Mouse (Mus musculus): ENCODE data around the gene Abr. TPM values are rescaled to one million over a fixed set of nuclear protein-coding genes. Genes with fewer than 3 reads are reported as not detected.

The Abr gene
- polyA plus RNA-seq, 1 experiment: 158 TPM

DNA sequence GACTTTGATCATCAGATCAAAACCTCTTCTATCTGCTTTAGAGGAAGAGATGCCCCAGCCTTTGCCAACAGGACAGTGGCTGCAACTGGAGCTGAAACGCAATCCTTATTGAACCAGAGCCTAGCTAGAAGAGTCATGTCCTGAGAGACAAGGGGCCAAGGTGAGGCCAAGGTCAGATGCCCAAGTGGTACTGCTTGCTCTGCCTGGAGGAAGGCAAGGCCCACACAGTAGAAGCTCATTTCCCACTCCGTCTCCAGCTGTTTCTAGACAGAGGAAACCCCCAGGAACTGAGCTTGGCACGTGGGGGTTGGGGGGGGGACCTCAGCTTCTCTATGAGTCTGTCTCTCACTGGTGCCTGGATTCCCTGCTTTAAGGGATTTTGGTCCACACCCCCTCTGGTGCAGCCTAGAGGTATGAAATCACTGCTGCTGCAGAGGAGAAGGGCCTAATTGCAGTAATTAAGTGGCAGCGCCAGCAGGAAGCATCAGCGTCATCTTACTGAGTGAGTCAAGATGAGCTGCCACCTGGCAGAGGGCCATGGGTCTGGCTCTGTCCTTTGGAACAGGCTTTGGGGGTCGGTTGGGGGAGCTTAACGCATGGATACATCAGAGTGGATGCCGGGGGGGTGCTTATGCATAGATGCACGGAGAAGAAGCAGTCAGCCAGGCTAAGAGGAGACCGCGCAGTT is 152.7 kb downstream of the Abr start:
- Histone ChIP-seq H3K4me3 (ENCODE audit: insufficient read depth, low read length) (no peak overlapping the region), H3K27ac (ENCODE audit: insufficient read depth, low read depth, low read length) (no peak overlapping the region), H3K4me1 (ENCODE audit: control insufficient read depth, insufficient read depth, low read length) (peaks cover 32% of the 10 kb centered on the region)
- no peak for TF ChIP-seq POLR2A (IDR thresholded peaks at IDR 0.05; ENCODE audit: borderline replicate concordance, low read depth, low read length)
- TF ChIP-seq CTCF (IDR thresholded peaks at IDR 0.05; ENCODE audit: low read depth, low read length): no peak

DNA sequence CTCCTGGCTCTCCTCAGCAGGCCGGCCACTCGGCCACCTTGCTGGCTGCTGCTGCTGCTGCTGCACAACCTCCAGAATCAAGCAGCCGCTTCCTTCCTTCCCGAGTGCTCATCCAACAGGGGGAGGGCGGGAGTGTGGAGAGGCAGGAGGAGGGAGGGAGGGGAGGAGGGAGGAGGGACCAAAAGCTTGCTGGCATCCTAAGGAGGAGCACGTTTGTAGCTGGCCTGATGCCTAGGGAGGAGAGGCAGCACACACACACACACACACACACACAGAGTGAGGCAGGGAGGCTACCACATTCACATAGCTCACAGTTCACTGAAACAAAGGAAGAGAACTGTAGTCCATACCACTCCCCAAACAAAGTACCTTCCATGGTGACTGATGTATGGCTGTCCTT is 153.8 kb downstream of the Abr start:
- H3K4me1 ChIP-seq (ENCODE audit: control insufficient read depth, insufficient read depth, low read length): peaks cover 32% of the 10 kb centered on the region
- no peak for TF ChIP-seq POLR2A (IDR thresholded peaks at IDR 0.05; ENCODE audit: borderline replicate concordance, low read depth, low read length)
- no peak overlapping the region for H3K27ac ChIP-seq (ENCODE audit: insufficient read depth, low read depth, low read length)
- H3K4me3 ChIP-seq (ENCODE audit: insufficient read depth, low read length): no peak overlapping the region

DNA sequence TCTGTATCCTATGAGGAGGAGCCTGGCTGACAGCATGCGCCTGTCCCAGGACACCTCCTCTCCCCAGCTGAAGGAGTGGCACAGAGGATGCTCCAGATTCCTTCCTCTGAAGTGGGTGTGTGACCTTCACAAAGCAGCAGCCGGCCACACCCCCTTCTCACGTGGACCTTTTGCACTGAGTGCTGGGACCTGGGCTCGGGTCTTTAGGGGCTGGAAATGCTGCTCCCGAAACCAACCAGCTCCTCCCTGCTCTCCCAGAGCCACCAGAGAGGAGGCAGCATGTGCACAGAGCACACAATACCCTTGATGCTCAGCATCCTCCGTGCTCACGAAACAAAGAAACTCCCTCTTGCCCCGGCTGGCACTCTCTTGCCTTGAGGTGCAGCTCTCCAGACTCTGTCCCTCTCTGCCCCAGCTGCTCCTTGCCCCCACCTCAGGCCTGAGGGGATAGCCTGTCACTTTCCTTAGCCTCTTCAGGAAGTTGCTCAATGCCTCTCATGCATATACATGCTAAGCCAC is 154.6 kb downstream of the Abr start:
- Histone ChIP-seq H3K4me3 (ENCODE audit: insufficient read depth, low read length) (no peak overlapping the region), H3K4me1 (ENCODE audit: control insufficient read depth, insufficient read depth, low read length) (peaks cover 32% of the 10 kb centered on the region)
- TF ChIP-seq POLR2A (IDR thresholded peaks at IDR 0.05; ENCODE audit: borderline replicate concordance, low read depth, low read length) (no peak), CTCF (IDR thresholded peaks at IDR 0.05; ENCODE audit: low read depth, low read length) (no peak)

GRCm38 (mm10) chr11:76467073-76467472 is 155.0 kb downstream of the Abr start:
- Histone ChIP-seq H3K27ac (ENCODE audit: insufficient read depth, low read depth, low read length) (no peak overlapping the region), H3K4me1 (ENCODE audit: control insufficient read depth, insufficient read depth, low read length) (peaks cover 32% of the 10 kb centered on the region), H3K4me3 (ENCODE audit: insufficient read depth, low read length) (no peak overlapping the region)
- TF ChIP-seq POLR2A (IDR thresholded peaks at IDR 0.05; ENCODE audit: borderline replicate concordance, low read depth, low read length) (no peak), CTCF (IDR thresholded peaks at IDR 0.05; ENCODE audit: low read depth, low read length) (no peak)

More for the DNA sequence above, 154.6 kb downstream of the Abr start:
- no peak overlapping the region for H3K27ac ChIP-seq (ENCODE audit: insufficient read depth, low read depth, low read length)

- no peak overlapping the region for H3K4me3 ChIP-seq (ENCODE audit: insufficient read depth, low read length)
- H3K27ac ChIP-seq (ENCODE audit: insufficient read depth, low read depth, low read length): no peak overlapping the region
- peaks cover 30% of the 10 kb centered on the region for H3K4me1 ChIP-seq (ENCODE audit: control insufficient read depth, insufficient read depth, low read length)
- no peak for TF ChIP-seq CTCF (IDR thresholded peaks at IDR 0.05; ENCODE audit: low read depth, low read length)
- no peak for TF ChIP-seq POLR2A (IDR thresholded peaks at IDR 0.05; ENCODE audit: borderline replicate concordance, low read depth, low read length)
Observed at GRCm38 (mm10) chr11:76465879-76466278, 156.2 kb downstream of the Abr start.

- Histone ChIP-seq H3K4me1 (ENCODE audit: control insufficient read depth, insufficient read depth, low read length) (peaks cover 28% of the 10 kb centered on the region), H3K27ac (ENCODE audit: insufficient read depth, low read depth, low read length) (no peak overlapping the region), H3K4me3 (ENCODE audit: insufficient read depth, low read length) (no peak overlapping the region)
- no peak for TF ChIP-seq CTCF (IDR thresholded peaks at IDR 0.05; ENCODE audit: low read depth, low read length)
- no peak for TF ChIP-seq POLR2A (IDR thresholded peaks at IDR 0.05; ENCODE audit: borderline replicate concordance, low read depth, low read length)
Observed at GRCm38 (mm10) chr11:76461696-76462095, 160.4 kb downstream of the Abr start.

- H3K27ac ChIP-seq (ENCODE audit: insufficient read depth, low read depth, low read length): no peak overlapping the region
- H3K4me1 ChIP-seq (ENCODE audit: control insufficient read depth, insufficient read depth, low read length): peaks cover 29% of the 10 kb centered on the region
- no peak overlapping the region for H3K4me3 ChIP-seq (ENCODE audit: insufficient read depth, low read length)
- no peak for TF ChIP-seq CTCF (IDR thresholded peaks at IDR 0.05; ENCODE audit: low read depth, low read length)
- no peak for TF ChIP-seq POLR2A (IDR thresholded peaks at IDR 0.05; ENCODE audit: borderline replicate concordance, low read depth, low read length)
Observed at GRCm38 (mm10) chr11:76461201-76461600, 160.9 kb downstream of the Abr start.

GRCm38 (mm10) chr11:76459489-76459888 is 162.6 kb downstream of the Abr start:
- Histone ChIP-seq H3K4me3 (ENCODE audit: insufficient read depth, low read length) (no peak overlapping the region), H3K27ac (ENCODE audit: insufficient read depth, low read depth, low read length) (peak overlapping the region; percentile 73), H3K4me1 (ENCODE audit: control insufficient read depth, insufficient read depth, low read length) (peaks cover 29% of the 10 kb centered on the region)
- no peak for TF ChIP-seq POLR2A (IDR thresholded peaks at IDR 0.05; ENCODE audit: borderline replicate concordance, low read depth, low read length)
- no peak for TF ChIP-seq CTCF (IDR thresholded peaks at IDR 0.05; ENCODE audit: low read depth, low read length)

GRCm38 (mm10) chr11:76458730-76459129 is 163.4 kb downstream of the Abr start:
- Histone ChIP-seq H3K27ac (ENCODE audit: insufficient read depth, low read depth, low read length) (peak overlapping the region; percentile 73), H3K4me1 (ENCODE audit: control insufficient read depth, insufficient read depth, low read length) (peaks cover 29% of the 10 kb centered on the region)
- TF ChIP-seq CTCF (IDR thresholded peaks at IDR 0.05; ENCODE audit: low read depth, low read length): no peak
- TF ChIP-seq POLR2A (IDR thresholded peaks at IDR 0.05; ENCODE audit: borderline replicate concordance, low read depth, low read length): no peak

GRCm38 (mm10) chr11:76456897-76457296 is 165.2 kb downstream of the Abr start:
- TF ChIP-seq CTCF (IDR thresholded peaks at IDR 0.05; ENCODE audit: low read depth, low read length) (no peak), POLR2A (IDR thresholded peaks at IDR 0.05; ENCODE audit: borderline replicate concordance, low read depth, low read length) (no peak)
- Histone ChIP-seq H3K4me1 (ENCODE audit: control insufficient read depth, insufficient read depth, low read length) (peaks cover 29% of the 10 kb centered on the region), H3K27ac (ENCODE audit: insufficient read depth, low read depth, low read length) (no peak overlapping the region; the same call in 1 of the 2 replicates), H3K4me3 (ENCODE audit: insufficient read depth, low read length) (no peak overlapping the region)

More at GRCm38 (mm10) chr11:76458730-76459129, 163.4 kb downstream of the Abr start:
- H3K4me3 ChIP-seq (ENCODE audit: insufficient read depth, low read length): no peak overlapping the region

Measured in bone marrow macrophage, adult 2 months (primary cell).